Mouse (Mus musculus) brain, adult 2 months (tissue): Measurements from ENCODE around the gene Atl1.

ENCODE experiments used
- DNase-seq: peaks from one replicate; pipeline ENCODE4 v3.0.0; 2011; ENCODE audit warnings: low read depth, low spot score

The Atl1 gene

DNA sequence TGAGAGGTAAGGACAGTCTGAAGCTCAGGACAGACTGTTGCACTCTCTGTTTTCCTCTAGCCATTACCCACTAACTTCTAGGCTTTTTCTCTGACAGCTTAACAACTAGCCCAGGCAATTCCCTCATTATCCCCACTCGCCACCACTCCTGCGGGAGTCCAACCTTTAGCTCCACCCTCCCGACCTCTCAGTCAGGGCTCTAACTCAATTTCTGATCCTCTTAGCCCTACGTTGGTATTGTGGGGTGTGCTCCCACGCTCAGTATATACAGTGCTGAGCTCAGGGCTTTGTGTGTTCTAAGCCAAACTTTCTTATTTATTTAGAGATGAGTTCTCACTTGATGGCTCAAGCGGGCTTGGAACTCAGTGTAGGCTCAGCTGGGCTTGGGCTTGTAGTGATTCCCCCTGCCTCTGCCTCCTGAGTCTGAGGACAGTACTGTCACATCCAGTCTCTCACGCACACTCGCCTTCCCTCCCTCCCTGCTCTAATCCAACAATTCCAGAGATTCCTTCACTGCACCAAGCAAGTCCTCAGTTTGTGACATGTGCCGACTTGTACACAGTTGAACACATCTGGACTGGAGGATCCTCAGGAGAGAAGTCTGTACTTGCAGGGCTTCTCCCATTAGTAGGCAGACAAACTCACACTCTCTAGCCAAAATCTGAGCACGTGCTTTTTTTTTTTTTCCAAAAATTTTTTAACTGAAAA, 11.1 kb upstream of the Atl1 start:
- DNase-seq: no peak

- DNase-seq: no peak
Observed at GRCm38 (mm10) chr12:69884053-69884452, 8.4 kb upstream of the Atl1 start.

DNA sequence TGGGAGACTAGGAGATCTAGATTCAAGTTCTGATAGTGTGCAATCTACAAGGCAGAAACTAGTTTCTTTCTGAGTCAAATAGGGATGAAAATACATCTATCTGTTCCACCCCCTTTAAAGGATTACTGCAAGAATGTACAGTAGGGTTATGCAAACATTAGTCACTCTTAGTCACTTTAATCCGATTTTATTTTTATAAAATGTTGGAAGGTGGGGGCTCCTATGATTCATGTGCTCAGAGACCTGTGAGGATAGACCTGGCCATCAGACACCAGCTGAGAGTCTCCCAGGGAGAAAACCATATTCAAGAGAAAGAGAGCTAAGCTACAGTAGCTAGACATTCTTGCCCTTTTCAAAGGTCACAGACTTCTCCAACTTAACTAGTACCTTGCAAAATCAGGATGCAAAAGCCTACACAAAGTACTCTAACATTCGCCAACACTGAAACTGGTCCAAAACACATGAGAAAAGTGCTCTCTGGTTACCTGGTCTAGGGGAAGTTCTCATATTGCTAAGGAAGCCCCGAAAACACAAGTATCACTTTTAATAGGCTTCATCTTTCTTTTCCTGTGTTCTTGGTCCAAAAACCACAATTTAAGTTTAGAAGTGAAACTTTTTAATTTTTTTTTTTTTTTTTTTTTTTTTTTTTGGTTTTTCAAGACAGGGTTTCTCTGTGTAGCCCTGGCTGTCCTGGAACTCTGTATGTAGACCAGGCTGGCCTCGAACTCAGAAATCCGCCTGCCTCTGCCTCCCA, 7.1 kb upstream of the Atl1 start:
- peak; percentile 41 for DNase-seq

DNA sequence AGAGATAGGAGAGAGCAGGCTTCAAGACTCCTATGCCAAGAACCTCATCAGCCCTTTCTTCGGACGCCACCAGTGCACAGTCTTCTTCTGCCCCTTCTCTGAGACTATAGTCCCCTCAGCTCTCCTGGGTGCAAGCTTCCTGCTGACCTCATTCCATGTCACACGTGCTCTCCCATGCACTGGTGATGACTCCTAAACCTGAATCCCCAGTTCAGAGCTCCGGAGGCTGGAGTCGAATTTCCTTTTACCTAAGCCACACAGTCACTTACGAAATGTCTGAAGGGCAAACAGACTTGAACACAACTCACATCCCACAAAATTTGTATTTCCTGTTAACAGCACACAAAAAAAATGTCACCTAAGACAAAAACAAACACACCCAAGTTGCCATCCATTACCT, 4.6 kb upstream of the Atl1 start:
- no peak for DNase-seq

DNA sequence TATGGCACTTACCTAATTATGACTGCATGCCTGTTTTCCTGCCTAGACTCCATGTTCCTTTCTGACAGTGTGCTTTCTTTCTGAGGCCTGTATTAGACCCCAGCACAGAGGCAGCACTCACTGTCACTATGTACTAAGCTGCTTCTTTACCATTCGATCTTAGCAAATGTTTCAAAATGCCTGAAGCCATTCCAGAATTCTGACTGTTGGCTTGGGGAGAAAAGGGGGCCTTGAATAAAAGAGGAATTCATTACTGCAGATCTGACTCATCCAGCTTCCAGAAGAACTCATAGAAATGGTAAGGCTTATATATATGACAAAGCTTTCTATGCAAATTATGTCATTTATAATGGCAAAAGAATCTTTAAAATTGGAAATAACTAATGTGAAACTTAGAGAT, 4.1 kb upstream of the Atl1 start:
- DNase-seq: no peak

- DNase-seq: no peak
Observed at GRCm38 (mm10) chr12:69890051-69890450, 2.4 kb upstream of the Atl1 start.

GRCm38 (mm10) chr12:69890476-69890875, 1.9 kb upstream of the Atl1 start:
- no peak for DNase-seq

- DNase-seq: no peak
Observed at GRCm38 (mm10) chr12:69891721-69892120, 693 bp upstream of the Atl1 start.

- DNase-seq: no peak
Observed at GRCm38 (mm10) chr12:69893927-69894326, 1.5 kb downstream of the Atl1 start.

GRCm38 (mm10) chr12:69895046-69895445, 2.6 kb downstream of the Atl1 start:
- no peak for DNase-seq

- DNase-seq: no peak
Observed at GRCm38 (mm10) chr12:69898119-69898518, 5.7 kb downstream of the Atl1 start.

DNA sequence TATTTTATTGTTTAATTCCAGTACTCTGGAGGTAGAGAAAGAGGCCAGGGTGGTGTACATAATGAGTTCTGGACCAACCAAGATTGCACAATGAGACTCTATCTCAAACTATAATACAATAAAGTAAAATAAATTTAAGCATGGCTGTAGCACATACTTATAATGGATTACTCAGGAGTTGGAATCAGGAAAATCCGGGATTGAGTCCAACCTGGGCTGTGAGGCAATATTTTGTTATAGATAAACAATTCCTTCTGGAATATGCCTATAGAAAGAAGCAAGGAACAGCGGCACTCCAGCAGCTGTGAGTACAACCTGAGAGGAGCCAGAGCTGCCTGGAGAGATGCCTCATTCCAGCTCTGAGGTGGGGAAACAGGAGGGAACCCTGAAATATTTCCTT, 12.6 kb downstream of the Atl1 start:
- DNase-seq: peak; percentile 48

DNA sequence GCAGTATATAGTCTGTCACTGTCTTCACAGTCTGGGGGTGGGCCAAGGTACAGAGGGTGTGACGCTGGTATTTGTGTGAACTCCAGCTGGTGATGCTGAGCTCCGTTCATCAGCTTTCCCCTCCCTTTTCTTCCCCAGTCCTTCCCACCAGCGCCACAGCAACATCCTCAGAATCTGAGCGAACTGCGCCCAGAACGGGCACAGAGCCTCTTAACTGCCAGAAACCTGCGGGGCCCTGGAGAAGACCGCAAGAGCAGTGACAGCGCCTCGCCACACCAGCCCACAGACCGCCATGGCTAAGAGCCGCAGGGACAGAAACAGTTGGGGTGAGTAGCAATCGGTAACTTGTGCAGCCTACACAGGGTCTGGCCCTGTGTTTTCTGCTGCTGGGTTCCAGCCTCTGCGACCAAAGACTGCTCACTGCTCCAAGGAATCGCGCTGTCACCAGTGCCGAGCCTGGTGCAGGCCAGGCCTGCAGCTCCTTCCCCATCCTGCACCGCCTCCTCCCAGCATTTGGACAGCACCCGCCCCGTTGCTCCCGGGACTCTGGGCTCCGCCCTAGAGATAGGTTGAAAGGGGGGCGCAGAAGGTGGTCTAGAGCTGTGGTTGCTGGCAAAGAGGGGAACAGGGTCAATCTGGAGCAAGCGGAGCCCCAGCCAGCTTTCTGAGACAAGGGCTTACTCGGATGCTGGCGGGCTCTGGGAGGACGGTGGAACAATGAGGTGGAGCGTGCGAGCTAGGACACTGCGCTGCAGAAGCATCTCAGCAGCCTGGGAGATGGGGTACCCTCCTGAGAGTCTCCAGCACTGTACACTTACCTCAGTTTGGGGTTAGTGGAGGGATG, 15.5 kb downstream of the Atl1 start:
- peak; percentile 95 for DNase-seq

GRCm38 (mm10) chr12:69908511-69908900, 16.1 kb downstream of the Atl1 start:
- DNase-seq: peak; percentile 96

DNA sequence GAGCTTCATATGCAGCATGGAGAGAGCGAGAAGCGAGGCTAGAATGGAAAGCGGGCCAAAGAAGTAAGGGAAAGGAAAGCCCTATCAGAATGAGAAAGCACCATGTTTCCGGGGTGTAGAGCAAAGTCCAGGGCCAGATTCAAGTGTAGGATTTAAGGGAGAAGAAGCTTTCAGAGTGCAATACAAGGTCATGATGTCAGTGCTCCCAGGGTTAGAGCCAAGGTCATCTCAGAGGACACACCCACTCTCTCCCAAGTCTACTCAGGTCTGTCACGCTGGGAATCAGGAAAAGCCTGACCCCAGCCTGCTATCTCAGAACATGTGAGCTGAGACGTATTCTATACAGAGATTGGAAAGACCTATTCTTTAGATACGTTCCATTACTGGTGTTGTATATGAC, 19.5 kb downstream of the Atl1 start:
- DNase-seq: no peak

DNA sequence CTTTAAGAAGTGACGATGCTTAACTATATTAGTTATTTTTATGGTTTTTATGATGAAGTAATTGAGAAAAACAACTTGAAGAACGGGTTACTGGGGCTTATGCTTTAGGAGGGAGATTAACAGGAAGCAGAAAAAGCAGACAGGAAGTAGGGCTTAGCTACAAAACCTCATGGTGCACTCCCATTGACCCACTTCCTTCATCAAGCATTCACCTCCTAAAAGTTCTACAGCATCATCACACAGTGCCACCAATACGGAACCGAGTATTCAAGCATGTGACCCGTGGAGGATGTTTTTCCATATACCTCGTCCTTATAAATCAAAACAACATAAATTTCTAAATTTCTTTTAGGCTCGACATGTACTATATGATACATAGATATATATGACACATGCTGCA, 20.3 kb downstream of the Atl1 start:
- DNase-seq: no peak

- no peak for DNase-seq
Observed at GRCm38 (mm10) chr12:69917870-69918269, 25.5 kb downstream of the Atl1 start.

- DNase-seq: no peak
Observed at GRCm38 (mm10) chr12:69922099-69922498, 29.7 kb downstream of the Atl1 start.

DNA sequence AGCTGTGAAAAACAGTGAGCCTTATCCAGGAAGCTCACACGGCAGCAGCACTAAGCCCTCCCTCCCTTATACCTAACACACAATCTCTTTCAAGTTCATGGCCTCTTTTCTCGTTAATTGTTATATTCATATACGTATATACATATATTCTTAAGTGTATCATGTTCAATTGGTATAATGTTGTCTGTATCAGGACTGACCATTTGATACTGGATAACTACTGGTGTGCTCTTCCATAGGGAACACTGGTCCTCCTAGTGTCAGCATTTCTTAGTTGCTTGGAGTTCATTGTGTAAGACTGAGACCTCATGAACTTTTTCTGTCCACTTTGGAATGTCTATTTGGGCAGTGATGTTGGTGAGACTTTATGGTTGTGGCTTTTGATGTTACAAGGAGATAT, 30.7 kb downstream of the Atl1 start:
- no peak for DNase-seq

GRCm38 (mm10) chr12:69923603-69924002, 31.2 kb downstream of the Atl1 start:
- DNase-seq: no peak

DNA sequence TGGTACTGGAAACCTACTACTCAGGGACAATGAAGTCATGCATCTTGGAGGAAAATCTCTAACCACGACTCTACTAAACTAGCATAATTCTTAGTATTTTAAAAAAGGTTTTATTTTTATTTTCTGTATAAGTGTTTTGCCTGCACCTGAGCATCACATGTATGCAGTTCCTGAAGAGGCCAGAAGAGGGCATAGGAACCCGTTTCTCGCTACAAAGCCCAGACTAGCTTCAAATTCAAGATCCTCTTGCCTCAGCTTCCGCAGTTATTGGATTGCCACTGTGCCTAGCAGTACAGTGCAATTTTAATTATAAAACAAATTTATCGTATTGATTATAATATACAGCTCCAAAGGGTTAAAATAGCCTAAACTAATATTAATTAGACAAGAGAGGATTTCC, 31.6 kb downstream of the Atl1 start:
- peak; percentile 76 for DNase-seq

DNA sequence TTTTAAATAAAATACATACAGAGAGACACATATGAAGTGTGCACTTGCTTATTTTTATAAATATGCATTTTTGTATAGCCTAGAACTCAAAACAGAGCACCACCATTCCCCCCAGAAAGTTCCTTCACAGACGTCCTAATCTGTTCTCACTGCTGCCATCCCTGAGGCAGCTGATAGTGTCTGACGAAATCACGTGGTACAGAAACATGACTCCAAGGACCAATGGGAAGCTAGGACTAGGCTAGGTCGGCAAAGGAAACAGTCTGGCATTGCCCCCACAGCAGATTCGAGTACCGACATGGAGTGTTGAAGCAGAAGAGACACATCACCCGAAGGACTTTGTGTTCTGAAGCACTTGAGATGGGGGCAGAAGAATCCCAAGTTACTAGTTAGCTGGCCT, 34.3 kb downstream of the Atl1 start:
- no peak for DNase-seq
